Mouse (Mus musculus): ENCODE data around the gene Gm7030. TPM values are rescaled to one million over a fixed set of nuclear protein-coding genes. Genes with fewer than 3 reads are reported as not detected.
"Not testable (repeated sequence)": the region's sequence is repeated elsewhere in the genome, so short reads cannot be mapped to it uniquely, and the experiment has no call there.

Gene Gm7030
- polyA plus RNA-seq, 1 experiment from 2014 or later = not detected

GRCm38 (mm10) chr17:36091933-36092332 lies 37.3 kb downstream of the Gm7030 start:
- ATAC-seq (ENCODE audit: low FRiP score, low read depth); H3K9me3 ChIP-seq; H3K4me3 ChIP-seq; H3K36me3 ChIP-seq; H3K27ac ChIP-seq (replicated peaks); H3K4me1 ChIP-seq; H3K27me3 ChIP-seq; H3K4me2 ChIP-seq (replicated peaks); H3K9ac ChIP-seq (replicated peaks): not testable (repeated sequence)
- no CpG with 5 or more reads among the region's 2 CpGs for WGBS

GRCm38 (mm10) chr17:36085976-36086375 lies 43.2 kb downstream of the Gm7030 start:
- not testable (repeated sequence) for H3K9ac ChIP-seq (replicated peaks); H3K36me3 ChIP-seq; ATAC-seq (ENCODE audit: low FRiP score, low read depth); H3K27ac ChIP-seq (replicated peaks); H3K4me2 ChIP-seq (replicated peaks); H3K9me3 ChIP-seq; H3K4me3 ChIP-seq; H3K4me1 ChIP-seq
- peaks cover 38% of the 10 kb centered on the region for H3K27me3 ChIP-seq
- 72% methylated on average over 1 of the region's 1 CpGs for WGBS

GRCm38 (mm10) chr17:36083870-36084451 lies 45.3 kb downstream of the Gm7030 start:
- Histone ChIP-seq H3K9me3 (no peaks in the 10 kb centered on the region), H3K4me1 (peaks cover 9% of the 10 kb centered on the region; the same call in 1 of the 2 replicates), H3K27me3 (peaks cover 38% of the 10 kb centered on the region), H3K4me3 (peak overlapping the region; percentile 57), H3K36me3 (no peaks in the 10 kb centered on the region), H3K9ac (replicated peaks) (peak overlapping the region; percentile 58), H3K27ac (replicated peaks) (no peak overlapping the region), H3K4me2 (replicated peaks) (peak overlapping the region; percentile 99)
- under 1% methylated on average over 42 of the region's 42 CpGs for whole genome bisulfite sequencing
- ATAC-seq (ENCODE audit: low FRiP score, low read depth) = peak; percentile 52

GRCm38 (mm10) chr17:36083266-36083869 lies 45.9 kb downstream of the Gm7030 start:
- Histone ChIP-seq H3K4me1 (peaks cover 9% of the 10 kb centered on the region; the same call in 1 of the 2 replicates), H3K4me2 (replicated peaks) (peak overlapping the region; percentile 99), H3K9me3 (no peaks in the 10 kb centered on the region), H3K36me3 (no peaks in the 10 kb centered on the region), H3K27ac (replicated peaks) (no peak overlapping the region), H3K9ac (replicated peaks) (peak overlapping the region; percentile 58), H3K27me3 (peaks cover 38% of the 10 kb centered on the region), H3K4me3 (peak overlapping the region; percentile 57)
- 1% methylated on average over 46 of the region's 46 CpGs for WGBS
- ATAC-seq (ENCODE audit: low FRiP score, low read depth) = peak; percentile 73

GRCm38 (mm10) chr17:36082519-36083232 lies 46.5 kb downstream of the Gm7030 start:
- Histone ChIP-seq H3K4me2 (replicated peaks) (peak overlapping the region; percentile 99), H3K27me3 (peaks cover 38% of the 10 kb centered on the region), H3K4me3 (peak overlapping the region; percentile 57)
- not testable (repeated sequence) for H3K27ac ChIP-seq (replicated peaks); H3K4me1 ChIP-seq; ATAC-seq (ENCODE audit: low FRiP score, low read depth); H3K36me3 ChIP-seq; H3K9me3 ChIP-seq; H3K9ac ChIP-seq (replicated peaks)
- WGBS = 32% methylated on average over 6 of the region's 6 CpGs

GRCm38 (mm10) chr17:36081901-36082300 lies 47.3 kb downstream of the Gm7030 start:
- not testable (repeated sequence) for H3K9ac ChIP-seq (replicated peaks); H3K4me2 ChIP-seq (replicated peaks); H3K9me3 ChIP-seq; ATAC-seq (ENCODE audit: low FRiP score, low read depth); H3K4me1 ChIP-seq; H3K4me3 ChIP-seq; H3K36me3 ChIP-seq; H3K27ac ChIP-seq (replicated peaks)
- H3K27me3 ChIP-seq = peaks cover 38% of the 10 kb centered on the region

- ATAC-seq (ENCODE audit: low FRiP score, low read depth) = 0 out of 2 replicates have a peak, but pooled peaks have one; percentile 19
- Histone ChIP-seq H3K36me3 (no peaks in the 10 kb centered on the region), H3K4me3 (no peak overlapping the region), H3K9me3 (no peaks in the 10 kb centered on the region), H3K9ac (replicated peaks) (no peak overlapping the region), H3K27ac (replicated peaks) (no peak overlapping the region), H3K4me1 (no peaks in the 10 kb centered on the region), H3K27me3 (no peaks in the 10 kb centered on the region), H3K4me2 (replicated peaks) (no peak overlapping the region)
- 27% methylated on average over 2 of the region's 2 CpGs for WGBS
Observed at GRCm38 (mm10) chr17:36060829-36061228, 68.4 kb downstream of the Gm7030 start.

Other genes starting within 250 kb of the Gm7030 start
- 47.8 and 48.2 TPM in 2 replicates for gene Dhx16, start 249.6 kb downstream of the Gm7030 start, polyA plus RNA-seq (2016; fragmentation: Nextera tagmentation; extraction: Ambion mirVana)
- 24.9 and 29.2 TPM in 2 replicates for gene 2310061I04Rik, start 232.0 kb downstream of the Gm7030 start, polyA plus RNA-seq (2016; fragmentation: Nextera tagmentation; extraction: Ambion mirVana)
- gene Atat1, start 219.3 kb downstream of the Gm7030 start, polyA plus RNA-seq (2016; fragmentation: Nextera tagmentation; extraction: Ambion mirVana) = 279 and 282 TPM in 2 replicates
- gene Mrps18b, start 213.0 kb downstream of the Gm7030 start, polyA plus RNA-seq (2016; fragmentation: Nextera tagmentation; extraction: Ambion mirVana) = 45.5 and 53.6 TPM in 2 replicates
- 68.6 and 70.4 TPM in 2 replicates for gene Ppp1r10, start 213.0 kb downstream of the Gm7030 start, polyA plus RNA-seq (2016; fragmentation: Nextera tagmentation; extraction: Ambion mirVana)
- 104 and 118 TPM in 2 replicates for gene Abcf1, start 159.7 kb downstream of the Gm7030 start, polyA plus RNA-seq (2016; fragmentation: Nextera tagmentation; extraction: Ambion mirVana)
- gene Gnl1, start 149.6 kb downstream of the Gm7030 start, polyA plus RNA-seq (2016; fragmentation: Nextera tagmentation; extraction: Ambion mirVana) = 48.5 and 52.0 TPM in 2 replicates
- gene Prr3, start 149.2 kb downstream of the Gm7030 start, polyA plus RNA-seq (2016; fragmentation: Nextera tagmentation; extraction: Ambion mirVana) = 49.2 and 53.4 TPM in 2 replicates
- 4.1 and 5.0 TPM in 2 replicates for gene H2-T24, start 108.9 kb downstream of the Gm7030 start, polyA plus RNA-seq (2016; fragmentation: Nextera tagmentation; extraction: Ambion mirVana)
- gene H2-T23, start 96.6 kb downstream of the Gm7030 start, polyA plus RNA-seq (2016; fragmentation: Nextera tagmentation; extraction: Ambion mirVana) = 4.2 and 6.1 TPM in 2 replicates
- gene H2-T22, start 86.7 kb downstream of the Gm7030 start, polyA plus RNA-seq (2016; fragmentation: Nextera tagmentation; extraction: Ambion mirVana) = 6.4 and 6.8 TPM in 2 replicates
- gene Gm6034, start 86.5 kb downstream of the Gm7030 start, polyA plus RNA-seq (2016; fragmentation: Nextera tagmentation; extraction: Ambion mirVana) = not detected in 2 replicates
- not detected in 2 replicates for gene Gm11127, start 71.1 kb downstream of the Gm7030 start, polyA plus RNA-seq (2016; fragmentation: Nextera tagmentation; extraction: Ambion mirVana)
- gene Gm19684, start 7.7 kb downstream of the Gm7030 start, polyA plus RNA-seq (2016; fragmentation: Nextera tagmentation; extraction: Ambion mirVana) = not detected in 2 replicates
- not detected in 2 replicates for gene Gm8909, start 39.1 kb upstream of the Gm7030 start, polyA plus RNA-seq (2016; fragmentation: Nextera tagmentation; extraction: Ambion mirVana)
- not detected in 2 replicates for gene H2-T3, start 60.9 kb upstream of the Gm7030 start, polyA plus RNA-seq (2016; fragmentation: Nextera tagmentation; extraction: Ambion mirVana)
- 83.5 and 88.2 TPM in 2 replicates for gene Rpp21, start 128.6 kb upstream of the Gm7030 start, polyA plus RNA-seq (2016; fragmentation: Nextera tagmentation; extraction: Ambion mirVana)
- gene Trim39, start 142.8 kb upstream of the Gm7030 start, polyA plus RNA-seq (2016; fragmentation: Nextera tagmentation; extraction: Ambion mirVana) = 27.4 and 27.6 TPM in 2 replicates
- gene H2-M10.2, start 157.1 kb upstream of the Gm7030 start, polyA plus RNA-seq (2016; fragmentation: Nextera tagmentation; extraction: Ambion mirVana) = 0.27 and 0.37 TPM in 2 replicates
- gene H2-M10.1, start 196.7 kb upstream of the Gm7030 start, polyA plus RNA-seq (2016; fragmentation: Nextera tagmentation; extraction: Ambion mirVana) = not detected in 2 replicates
- not detected in 2 replicates for gene H2-M10.3, start 239.0 kb upstream of the Gm7030 start, polyA plus RNA-seq (2016; fragmentation: Nextera tagmentation; extraction: Ambion mirVana)